ENCODE assay signal across 8 mouse cellular contexts in the genomic region with DNA sequence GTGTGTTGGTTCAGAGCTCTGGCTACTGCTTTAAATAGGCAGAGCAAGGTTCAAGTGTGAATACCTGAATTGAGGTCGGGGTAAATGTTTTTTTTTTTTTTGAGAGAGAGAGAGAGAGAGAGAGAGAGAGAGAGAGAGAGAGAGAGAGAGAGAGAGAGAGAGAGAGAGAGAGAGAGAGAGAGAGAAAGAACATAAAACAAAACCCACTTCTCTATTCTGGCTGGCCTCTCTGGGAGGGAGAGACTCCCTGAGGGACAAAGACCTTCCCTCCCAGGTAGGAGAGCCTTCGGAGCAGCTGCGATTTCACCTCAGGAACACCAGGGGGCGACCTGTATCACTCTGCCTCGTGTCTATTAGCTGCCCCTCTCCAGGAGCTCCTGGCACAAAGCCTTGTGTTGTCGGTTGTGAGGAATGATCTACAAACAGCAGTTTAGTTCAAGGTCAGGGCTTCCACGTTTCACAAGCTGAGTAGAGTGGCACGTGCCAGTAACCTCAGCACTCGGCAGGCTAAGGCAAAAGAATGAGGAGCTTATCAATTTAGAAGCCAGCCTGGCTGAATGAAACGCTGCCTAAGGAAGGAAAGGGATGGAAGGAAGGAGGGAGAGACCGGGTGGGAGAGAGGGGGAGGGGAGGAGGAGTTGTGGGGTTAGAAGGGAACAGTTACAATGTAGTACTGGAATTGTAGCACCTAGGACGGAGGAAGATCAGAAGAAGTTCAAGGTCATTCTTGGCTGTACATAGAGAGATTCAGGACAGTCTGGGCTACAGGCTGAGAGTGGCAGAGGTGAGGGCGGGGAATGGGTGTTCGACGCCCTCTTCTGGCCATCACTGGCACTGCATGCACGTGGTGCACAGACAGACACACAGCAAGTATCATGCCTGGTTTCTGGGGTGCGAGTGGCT. TPM values are rescaled to one million over a fixed set of nuclear protein-coding genes. Genes with fewer than 3 reads are reported as not detected.
DNase-seq lines count a peak whose midpoint lies in the region; ATAC-seq lines count a peak whose summit lies in the region.

No protein-coding gene starts in this region.

- DNase-seq in WW6 (ENCODE audit: low read depth, low spot score), result peak; percentile 69
- peak; percentile 85 to 90 for DNase-seq in cerebellum, postnatal 14 days
- peak; percentile 36 to 55 for DNase-seq in frontal cortex, postnatal 25 days (ENCODE audit: low spot score in 2 of 2)
- DNase-seq in left cerebral cortex, adult 11 months (ENCODE audit: low spot score), result peak; percentile 46
- peak; percentile 81 to 84 for DNase-seq in lung, postnatal 4 days
- peak; percentile 78 for DNase-seq in retina, postnatal 7 days (ENCODE audit: low read depth, low spot score)
- DNase-seq in urinary bladder, postnatal 36 days (ENCODE audit: low spot score in 2 of 2), result peak; percentile 53 to 74

- H3K4me1 ChIP-seq in hindbrain, embryonic 15.5 days (replicated peaks), result peaks cover 7% of the 10 kb centered on the region

- H3K36me3 ChIP-seq in hindbrain, embryonic 15.5 days, result no peaks in the 10 kb centered on the region

- 10% methylated on average over 17 of the region's 17 CpGs for WGBS in hindbrain, embryonic 15.5 days

- no peak overlapping the region for H3K9ac ChIP-seq in hindbrain, embryonic 15.5 days

- no peaks in the 10 kb centered on the region for H3K9me3 ChIP-seq in hindbrain, embryonic 15.5 days

- H3K27me3 ChIP-seq in hindbrain, embryonic 15.5 days, result no peaks in the 10 kb centered on the region

- H3K27ac ChIP-seq in hindbrain, embryonic 15.5 days (replicated peaks), result peak overlapping the region; percentile 72

- H3K4me2 ChIP-seq in hindbrain, embryonic 15.5 days, result peak overlapping the region; percentile 48

- ATAC-seq in hindbrain, embryonic 15.5 days (ENCODE audit: low FRiP score, low read depth), result peak; percentile 60

- peak overlapping the region; percentile 16 for H3K4me3 ChIP-seq in hindbrain, embryonic 15.5 days

RNA-seq across cellular contexts. Expression of a gene that starts 12.9 kb away (rescaled TPM):
- polyA plus RNA-seq in hindbrain, embryonic 15.5 days (2015; fragmentation: Nextera tagmentation; extraction: Ambion mirVana), result 50.6 and 60.3 TPM in 2 replicates

RNA-seq across cellular contexts. Expression of a gene that starts 19.7 kb away (rescaled TPM):
- polyA plus RNA-seq in hindbrain, embryonic 15.5 days (2015; fragmentation: Nextera tagmentation; extraction: Ambion mirVana), result 1.8 TPM in 2 replicates

RNA-seq across cellular contexts. Expression of a gene that starts 31.0 kb away (rescaled TPM):
- polyA plus RNA-seq in hindbrain, embryonic 15.5 days (2015; fragmentation: Nextera tagmentation; extraction: Ambion mirVana), result 95.3 and 103 TPM in 2 replicates

RNA-seq across cellular contexts. Expression of a gene that starts 34.4 kb away (rescaled TPM):
- polyA plus RNA-seq in hindbrain, embryonic 15.5 days (2015; fragmentation: Nextera tagmentation; extraction: Ambion mirVana), result 13.8 and 14.9 TPM in 2 replicates

RNA-seq across cellular contexts. Expression of a gene that starts 51.3 kb away (rescaled TPM):
- polyA plus RNA-seq in hindbrain, embryonic 15.5 days (2015; fragmentation: Nextera tagmentation; extraction: Ambion mirVana), result 18.6 TPM in 2 replicates

Comparison
In these comparisons a context has a peak if more than half of its experiments do, and no peak if none do; other contexts are left out.
1. Peak in every context shown above with its lines: DNase-seq, ATAC-seq, H3K4me3 ChIP-seq and H3K27ac ChIP-seq.